ENCODE assay signal across 8 mouse cellular contexts in the genomic region with DNA sequence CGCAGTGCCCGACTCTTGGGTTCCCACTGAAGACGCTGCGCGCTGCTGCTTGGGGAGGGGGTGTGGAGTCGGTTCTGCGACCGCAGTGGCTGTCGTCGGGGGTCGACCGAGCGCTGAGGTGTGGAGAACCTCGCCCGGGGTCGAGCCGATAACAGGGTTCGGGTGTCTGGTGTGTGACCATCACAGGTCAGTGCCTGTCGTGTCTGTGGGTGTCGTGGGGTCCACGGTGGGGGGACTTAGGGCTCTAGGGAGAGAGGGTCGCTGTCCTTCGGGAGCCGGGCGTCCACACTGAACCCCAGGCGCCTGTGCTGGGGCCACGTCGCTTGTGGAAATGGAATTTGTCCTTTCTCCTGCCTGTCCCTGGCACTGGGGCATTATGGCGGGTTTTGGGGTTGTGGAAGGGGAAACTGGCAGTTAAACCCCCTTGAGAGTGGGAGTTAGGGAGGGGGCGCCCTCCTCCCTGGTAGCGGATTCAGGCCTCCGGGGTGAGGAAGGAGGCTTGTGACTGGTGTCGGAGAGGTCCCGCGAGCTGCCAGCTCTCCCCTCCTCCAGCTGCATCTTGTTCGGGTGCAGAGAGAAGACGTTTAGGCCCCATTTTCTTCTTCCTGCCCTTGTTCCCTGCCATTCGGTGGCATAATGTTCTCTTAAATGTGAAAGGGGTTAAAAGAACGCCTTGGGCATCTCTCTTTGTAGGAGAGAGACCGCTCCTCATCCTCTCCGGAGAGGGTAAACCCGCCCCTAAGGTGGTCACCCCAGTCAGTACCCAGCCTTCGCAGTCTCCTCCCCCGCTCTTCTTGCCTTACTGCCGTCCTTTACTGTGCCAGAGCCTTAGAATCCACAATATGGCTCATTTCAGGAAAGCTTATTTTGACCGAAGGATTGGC. TPM values are rescaled to one million over a fixed set of nuclear protein-coding genes. Genes with fewer than 3 reads are reported as not detected.
DNase-seq lines count a peak whose midpoint lies in the region; ATAC-seq lines count a peak whose summit lies in the region.

No protein-coding gene starts in this region.

- H3K4me2 ChIP-seq in hindbrain, embryonic 14.5 days (replicated peaks): peak overlapping the region; percentile 96

- peak; percentile 68 for DNase-seq in R1 (ENCODE audit: low read depth, low spot score)
- DNase-seq in cerebellum, postnatal 10 days: peak; percentile 78 to 79
- DNase-seq in frontal cortex, postnatal 36 days (ENCODE audit: low spot score in 2 of 2): peak; percentile 68 to 70
- peak; percentile 60 for DNase-seq in hindbrain, embryonic 14.5 days (ENCODE audit: low spot score)
- DNase-seq in left cerebral cortex, adult 8-10 months (ENCODE audit: low spot score in 2 of 2): peak; percentile 45 to 66
- DNase-seq in right cerebral cortex, adult 18-20 months: peak; percentile 71
- DNase-seq in urinary bladder, adult 2 months (ENCODE audit: low spot score): peak; percentile 54

- no peaks in the 10 kb centered on the region for H3K27me3 ChIP-seq in hindbrain, embryonic 14.5 days (ENCODE audit: control insufficient read depth, insufficient read depth, low read length)

- peaks cover 83% of the 10 kb centered on the region for H3K79me2 ChIP-seq in macrophage (ENCODE audit: inconsistent target)

- peak overlapping the region; percentile 98 for H3K4me3 ChIP-seq in hindbrain, embryonic 14.5 days (replicated peaks; ENCODE audit: low read length)
- H3K4me3 ChIP-seq in macrophage (ENCODE audit: inconsistent target): peak overlapping the region; percentile 100

- peak overlapping the region; percentile 99 for H3K9ac ChIP-seq in hindbrain, embryonic 14.5 days

- no peaks in the 10 kb centered on the region for H3K36me3 ChIP-seq in hindbrain, embryonic 14.5 days (replicated peaks; ENCODE audit: control insufficient read depth, insufficient read depth)
- no peaks in the 10 kb centered on the region for H3K36me3 ChIP-seq in macrophage (ENCODE audit: inconsistent target)

- peak overlapping the region; percentile 100 for H3K27ac ChIP-seq in hindbrain, embryonic 14.5 days
- peak overlapping the region; percentile 100 for H3K27ac ChIP-seq in macrophage

- peaks cover 25% of the 10 kb centered on the region for H3K4me1 ChIP-seq in hindbrain, embryonic 14.5 days (replicated peaks; ENCODE audit: control insufficient read depth, insufficient read depth, low read length)

- H3K9me3 ChIP-seq in hindbrain, embryonic 14.5 days (ENCODE audit: control insufficient read depth, low read length): no peaks in the 10 kb centered on the region

- ATAC-seq in hindbrain, embryonic 14.5 days (ENCODE audit: low FRiP score): no peak; the same call in 1 of the 2 replicates

- WGBS in hindbrain, embryonic 14.5 days: under 1% methylated on average over 46 of the region's 46 CpGs
- 1% methylated on average over 39 of the region's 46 CpGs for WGBS in macrophage (ENCODE audit: missing documents)

RNA-seq across cellular contexts. Expression of a gene that starts 0.6 kb away (rescaled TPM):
- 118 and 128 TPM in 2 replicates for polyA plus RNA-seq in hindbrain, embryonic 14.5 days (2014; fragmentation: Nextera tagmentation; extraction: Ambion mirVana)
- 100 to 1,000 TPM in 3 of 4 experiments, 10 to 100 TPM in 1; 95.8 to 105 (median 101) TPM for total RNA-seq in left cerebral cortex, adult 8-10 months (2022)
- 100 to 1,000 TPM in 21 of 26 experiments, 10 to 100 TPM in 5; 56.8 to 218 (median 178) TPM for total RNA-seq in macrophage (2018; cell fraction: chromatin; rRNA removed)
- 10 to 100 TPM; 17.8 to 56.3 (median 41.5) TPM for total RNA-seq in macrophage (2018; cell fraction: cytosol; rRNA removed)
- total RNA-seq in macrophage (2018; cell fraction: nucleus; rRNA removed): 100 to 1,000 TPM in 12 of 26 experiments, 10 to 100 TPM in 14; 44.2 to 177 (median 97.6) TPM
- 18.9 to 45.3 TPM (median 32.6 TPM) in 3 replicates for polyA plus RNA-seq in macrophage (2018)
- polyA plus RNA-seq in urinary bladder, adult 2 months (2012; rRNA removed): 18.0 and 36.2 TPM in 2 replicates
